Mouse (Mus musculus) kidney, adult 9 months (tissue): Measurements from ENCODE around the gene Spata31d1a.
"Not testable (repeated sequence)": the region's sequence is repeated elsewhere in the genome, so short reads cannot be mapped to it uniquely, and the experiment has no call there.

ENCODE experiments used
- DNase-seq: peaks from one replicate; pipeline ENCODE4 v3.0.0; 2022

Spata31d1a gene

DNA sequence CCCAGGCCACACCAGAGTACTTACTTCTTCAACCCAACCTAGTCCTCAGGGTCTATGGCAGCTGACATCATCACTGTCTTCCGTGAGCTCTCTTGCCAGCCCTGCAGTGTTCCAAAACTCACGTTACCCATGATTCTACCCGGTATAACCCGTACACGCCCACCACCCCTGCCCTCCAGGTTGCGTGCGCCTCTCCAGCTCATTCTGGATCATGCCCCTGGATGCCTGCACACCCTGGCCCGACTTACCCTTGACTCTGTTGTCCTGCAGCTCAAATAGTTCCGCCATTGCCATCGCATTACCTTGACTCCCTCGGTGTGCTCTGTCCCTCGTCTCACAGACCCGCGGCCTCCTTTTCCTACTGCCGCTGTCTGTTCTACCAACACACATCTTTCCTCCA lies at the start of gene Spata31d1a:
Spata31d1a (minus strand) TSS at position 101 of the 400 bp plus-strand sequence.
- DNase-seq = no peak

DNA sequence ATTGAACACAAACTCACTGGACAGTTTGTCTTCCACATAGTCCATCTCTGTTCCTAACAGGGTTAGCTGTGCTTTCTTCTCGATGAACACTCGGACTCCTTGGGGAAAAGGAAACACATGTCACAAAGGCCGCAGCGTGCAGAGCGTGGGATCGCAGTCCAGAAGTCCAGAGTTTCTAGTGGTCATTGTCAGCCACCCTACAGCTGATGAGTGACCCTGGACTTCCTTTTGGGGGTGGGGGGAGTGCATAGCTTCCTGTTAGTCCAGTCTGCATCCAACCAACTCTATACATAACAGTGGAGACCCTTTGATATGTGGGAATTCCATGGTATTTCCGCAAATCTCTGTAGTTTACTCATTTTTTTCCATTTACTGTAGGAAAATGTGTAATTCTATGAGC lies 46.8 kb upstream of the Spata31d1a start:
- DNase-seq = peak; percentile 21

DNA sequence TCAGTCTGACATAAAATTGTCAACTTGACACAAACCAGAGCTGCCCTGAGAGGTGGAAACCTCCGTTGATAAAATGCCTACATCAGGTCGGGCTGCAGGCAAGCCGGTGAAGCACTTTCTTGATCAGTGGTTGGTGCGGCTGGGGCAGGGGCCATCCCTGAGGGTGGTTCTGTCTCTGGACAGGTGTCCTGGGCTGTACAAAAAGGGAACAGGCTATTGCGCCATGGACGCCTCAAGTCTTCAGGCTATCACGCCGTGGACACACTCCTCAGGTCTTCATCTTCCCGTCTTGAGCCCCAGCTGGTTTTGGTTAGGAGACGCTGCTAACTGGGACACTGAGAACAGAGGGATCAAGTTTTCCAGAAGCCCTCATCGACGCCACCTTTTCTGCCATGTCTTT lies 40.2 kb upstream of the Spata31d1a start:
- DNase-seq = no peak

DNA sequence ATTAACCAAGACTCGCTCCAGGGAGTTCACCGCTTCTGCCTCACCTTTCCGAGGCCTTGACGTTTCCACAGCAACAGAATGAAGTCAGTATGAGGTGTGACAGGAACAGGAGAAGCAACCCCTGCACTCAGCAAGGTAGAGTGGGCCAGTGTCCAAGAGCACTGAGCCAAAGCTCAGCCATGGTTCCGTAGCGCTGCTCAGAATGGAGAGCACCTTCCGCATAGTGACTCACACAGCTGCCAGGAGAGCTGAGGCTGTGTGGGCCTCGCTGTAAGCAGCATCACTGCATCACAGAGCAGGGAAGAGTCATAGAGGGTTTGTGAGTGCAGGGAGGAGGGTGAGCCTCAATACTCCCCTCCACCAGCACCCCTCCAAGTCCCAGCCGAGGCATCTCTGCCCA lies 36.6 kb upstream of the Spata31d1a start, which contains the start of gene 1700014D04Rik:
1700014D04Rik (minus strand) TSS at position 42 of the 400 bp plus-strand sequence.
- DNase-seq = peak; percentile 34

DNA sequence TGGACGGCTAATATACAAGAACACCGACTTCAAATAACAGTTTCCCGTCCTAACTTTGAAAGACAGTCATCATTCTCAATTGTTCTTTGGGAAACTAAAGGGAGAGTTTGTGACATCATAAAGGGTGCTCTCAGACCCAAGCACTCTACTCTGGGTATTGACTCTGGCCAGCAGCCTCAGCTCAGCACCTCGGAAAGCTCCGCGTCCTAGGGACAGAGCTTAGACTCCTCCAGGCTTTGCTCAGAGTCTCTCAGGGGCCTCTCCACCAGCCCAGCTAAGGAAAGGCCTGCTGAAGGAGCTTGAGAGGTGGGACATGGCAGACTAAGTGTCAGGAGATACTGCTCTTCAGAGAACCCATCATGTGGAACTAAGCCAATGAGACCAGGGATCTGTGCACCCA lies 36.0 kb upstream of the Spata31d1a start:
- DNase-seq = no peak

DNA sequence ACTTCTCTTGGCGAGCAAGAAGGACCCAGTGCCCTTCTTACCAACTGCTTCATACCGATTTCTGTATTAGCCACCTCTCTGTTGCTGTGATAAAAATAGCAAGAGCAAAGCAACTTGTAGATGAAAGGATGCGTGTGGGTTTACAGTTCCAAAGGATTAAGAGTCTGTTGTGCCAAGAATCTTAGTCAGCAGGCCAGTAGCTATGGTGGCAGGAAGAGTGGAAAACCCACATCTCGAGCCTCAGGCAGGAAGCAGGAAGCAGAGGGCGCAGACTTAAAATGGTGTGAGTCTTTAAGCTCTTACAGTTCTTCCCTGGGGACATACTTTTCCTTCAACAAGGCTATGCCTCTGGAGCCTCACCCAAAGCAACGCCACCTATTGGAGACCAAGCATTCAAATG lies 35.3 kb upstream of the Spata31d1a start:
- DNase-seq = no peak

DNA sequence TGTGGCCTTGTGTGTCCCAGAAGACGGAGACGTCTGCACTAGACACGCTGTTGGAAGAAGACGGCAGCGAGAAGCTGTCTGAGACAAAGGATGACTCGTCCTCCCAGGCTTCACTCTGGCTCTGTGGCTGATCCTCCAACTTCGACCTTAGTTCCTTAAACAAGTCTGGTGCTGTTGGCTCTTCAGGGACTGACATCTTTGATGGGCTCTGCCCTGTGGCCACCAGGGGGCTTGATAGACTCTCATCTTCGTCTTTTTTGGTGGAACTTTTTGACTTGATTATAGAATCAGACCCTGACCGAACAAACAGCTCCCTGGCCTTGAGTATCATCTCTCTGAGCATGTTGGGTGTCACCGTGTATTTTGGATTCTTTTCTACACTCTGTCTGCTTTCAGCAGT lies 31.6 kb upstream of the Spata31d1a start:
- DNase-seq = no peak

DNA sequence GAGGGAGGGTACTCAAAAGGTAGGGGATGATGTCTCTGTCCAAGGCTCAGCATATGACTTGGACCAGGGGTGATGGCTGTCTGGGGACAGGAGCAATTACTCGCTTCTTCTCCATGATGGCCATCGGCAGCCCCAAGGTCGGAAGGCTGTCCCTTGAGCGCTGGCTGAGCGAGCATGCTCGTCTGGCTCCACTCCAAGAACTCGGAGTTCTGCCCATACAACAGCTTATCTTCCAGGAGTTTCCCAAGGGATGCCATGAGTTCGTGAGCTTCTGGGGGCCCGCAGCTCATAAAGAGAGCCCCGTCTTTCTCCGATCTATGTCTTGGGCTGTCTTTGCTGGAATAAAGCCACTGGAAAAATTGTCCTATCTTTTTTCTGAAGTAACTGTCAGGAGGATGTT lies 31.0 kb upstream of the Spata31d1a start:
- DNase-seq = no peak

DNA sequence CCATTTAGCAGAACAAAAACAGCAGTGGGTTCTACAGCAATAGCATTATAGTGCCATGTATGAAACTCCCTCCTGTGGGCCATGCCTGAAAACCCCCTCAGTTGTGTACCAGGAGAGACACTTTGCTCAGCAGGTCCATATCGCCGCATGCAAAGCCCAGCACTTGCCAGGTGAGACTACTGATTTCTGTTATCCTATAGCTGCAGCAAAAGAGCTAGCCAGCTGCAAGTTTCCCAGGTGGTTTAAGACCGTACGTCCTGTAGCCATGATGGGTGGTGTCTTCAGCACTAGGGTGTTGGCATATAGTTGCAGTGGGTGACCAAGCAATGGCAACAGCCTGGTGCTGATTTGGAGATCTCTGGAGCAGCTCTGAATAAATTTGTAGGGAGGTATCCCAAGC lies 29.3 kb upstream of the Spata31d1a start:
- DNase-seq = no peak

DNA sequence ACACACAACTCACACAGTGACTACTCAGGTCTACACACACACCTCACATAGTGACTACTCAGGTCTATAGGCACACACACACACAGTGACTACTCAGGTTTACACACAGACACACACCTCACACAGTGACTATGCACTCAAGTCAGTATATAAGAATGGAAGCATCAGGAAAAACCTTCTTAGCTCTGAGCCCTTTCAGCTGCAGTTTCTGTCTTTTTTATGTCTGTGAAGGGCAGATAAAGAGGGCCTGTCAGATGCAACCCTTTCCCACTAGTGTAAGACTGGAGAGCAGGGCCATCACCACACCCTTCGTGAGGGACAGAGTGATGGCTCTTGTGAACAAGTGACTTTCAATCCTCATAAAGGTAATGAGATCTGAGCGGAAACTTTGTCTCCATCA lies 28.3 kb upstream of the Spata31d1a start:
- DNase-seq = no peak

DNA sequence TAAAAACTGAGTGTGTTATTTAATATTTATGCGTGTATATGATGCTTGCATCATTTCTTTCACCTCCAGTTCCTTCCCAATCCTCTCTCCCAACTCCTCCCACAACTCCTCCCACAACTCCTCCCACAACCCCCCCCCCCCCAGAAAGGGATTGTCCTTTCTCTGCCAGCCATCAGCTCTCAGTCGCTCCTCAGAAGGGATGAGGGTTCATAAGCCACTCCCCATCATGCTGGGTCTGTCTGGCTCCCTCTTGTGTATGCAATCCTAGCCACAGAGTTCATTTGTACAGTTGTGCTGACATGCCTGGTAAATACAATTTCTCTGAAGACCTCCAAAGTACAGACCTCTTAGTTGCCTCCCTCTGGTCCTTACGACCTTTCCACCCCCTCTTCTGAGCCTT lies 25.1 kb upstream of the Spata31d1a start:
- DNase-seq = no peak

DNA sequence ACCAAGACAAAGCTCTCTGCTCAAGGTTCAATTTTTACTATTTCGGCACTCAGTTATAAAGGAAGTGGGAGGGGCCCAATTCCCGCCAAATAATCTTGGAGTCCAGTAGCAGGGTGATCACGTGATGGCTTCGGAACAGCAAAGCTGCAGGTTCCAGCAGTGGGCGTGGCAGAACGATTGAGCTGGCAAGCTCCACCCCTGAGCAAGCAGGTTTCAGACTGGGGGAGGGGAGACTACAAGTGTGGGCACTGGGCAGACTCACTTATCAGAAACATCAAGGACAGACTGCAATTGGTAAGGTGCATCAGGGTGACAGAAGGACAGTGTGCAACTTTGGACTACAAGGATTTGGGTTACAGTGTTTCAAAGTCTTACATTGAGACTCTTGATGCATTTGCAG lies 24.2 kb upstream of the Spata31d1a start:
- DNase-seq = peak; percentile 19

DNA sequence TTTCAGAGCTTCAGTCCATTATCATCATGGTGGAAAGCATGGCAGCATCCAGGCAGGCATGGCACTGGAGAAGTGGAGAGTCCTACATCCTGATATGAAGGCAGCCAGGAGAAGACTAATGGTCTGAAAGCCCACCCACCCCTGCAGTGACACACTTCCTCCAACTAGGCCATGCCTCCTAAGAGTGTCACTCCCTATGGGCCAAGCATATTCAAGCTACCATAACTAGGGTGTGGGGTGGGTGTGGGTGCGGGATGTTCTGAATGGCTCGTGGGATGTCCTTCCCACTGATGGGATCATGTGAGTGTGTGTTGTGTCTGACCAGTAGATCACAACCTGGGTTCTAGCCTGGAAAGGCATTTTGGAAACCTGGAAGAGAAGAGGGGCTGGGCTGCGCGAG lies 23.8 kb upstream of the Spata31d1a start:
- DNase-seq = no peak

DNA sequence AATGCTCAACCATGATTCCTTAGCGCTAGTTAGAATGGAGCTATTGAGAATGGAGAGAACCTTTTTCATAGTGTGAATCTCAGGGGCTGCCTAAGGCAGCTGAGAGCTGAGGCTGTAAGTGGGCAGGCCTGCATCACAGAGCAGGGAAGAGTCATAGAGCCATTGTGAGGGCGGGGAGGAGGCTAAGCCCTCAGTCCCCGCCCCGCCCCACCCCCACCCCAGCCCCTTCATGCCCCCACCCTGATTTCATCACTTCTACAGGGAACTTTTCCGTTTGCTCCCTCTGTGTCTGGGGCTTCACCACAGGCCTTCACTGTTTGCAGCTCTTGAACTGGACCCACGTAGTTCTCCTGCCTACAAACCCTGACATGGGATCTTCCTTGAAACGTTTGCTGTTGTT lies 21.5 kb upstream of the Spata31d1a start, which contains the start of gene Spata31d1d:
Spata31d1d (minus strand) TSS at position 101 of the 400 bp plus-strand sequence.
- no peak for DNase-seq

DNA sequence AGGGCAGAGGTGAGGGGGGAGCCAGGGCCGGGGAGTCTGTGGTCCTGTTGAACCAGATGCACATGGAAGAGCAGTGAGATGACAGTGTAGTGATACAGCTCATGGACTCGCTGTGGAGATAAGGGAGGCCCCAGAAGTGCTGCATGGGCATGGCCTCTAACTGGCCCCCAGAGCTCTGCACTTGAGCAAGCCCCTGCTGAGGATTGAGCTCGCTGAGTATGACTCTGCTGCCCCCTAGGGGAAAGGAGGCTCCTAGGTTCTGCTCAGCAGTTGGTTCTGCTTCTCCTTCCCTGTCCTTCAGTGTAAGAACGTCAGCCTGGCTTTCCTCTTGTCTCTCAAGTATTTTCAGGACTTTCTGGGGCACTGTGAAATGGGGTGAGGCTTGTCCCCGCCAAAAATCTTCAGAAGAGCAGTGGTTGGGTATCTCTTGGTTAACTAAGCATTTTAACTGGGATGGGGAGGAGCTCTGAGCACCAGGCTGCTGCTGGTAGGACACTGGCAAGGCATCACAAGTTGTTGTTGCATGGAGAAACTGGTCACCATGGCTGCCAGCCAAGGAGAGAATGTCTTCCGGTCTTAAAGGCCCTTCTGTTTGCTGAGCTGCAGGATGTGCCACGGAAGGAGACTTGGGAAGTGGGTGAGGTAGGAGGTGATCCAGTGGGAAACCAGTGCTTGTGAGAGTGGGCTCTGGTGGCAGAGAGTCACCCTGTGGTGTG lies 18.4 kb upstream of the Spata31d1a start:
- DNase-seq = peak; percentile 81

DNA sequence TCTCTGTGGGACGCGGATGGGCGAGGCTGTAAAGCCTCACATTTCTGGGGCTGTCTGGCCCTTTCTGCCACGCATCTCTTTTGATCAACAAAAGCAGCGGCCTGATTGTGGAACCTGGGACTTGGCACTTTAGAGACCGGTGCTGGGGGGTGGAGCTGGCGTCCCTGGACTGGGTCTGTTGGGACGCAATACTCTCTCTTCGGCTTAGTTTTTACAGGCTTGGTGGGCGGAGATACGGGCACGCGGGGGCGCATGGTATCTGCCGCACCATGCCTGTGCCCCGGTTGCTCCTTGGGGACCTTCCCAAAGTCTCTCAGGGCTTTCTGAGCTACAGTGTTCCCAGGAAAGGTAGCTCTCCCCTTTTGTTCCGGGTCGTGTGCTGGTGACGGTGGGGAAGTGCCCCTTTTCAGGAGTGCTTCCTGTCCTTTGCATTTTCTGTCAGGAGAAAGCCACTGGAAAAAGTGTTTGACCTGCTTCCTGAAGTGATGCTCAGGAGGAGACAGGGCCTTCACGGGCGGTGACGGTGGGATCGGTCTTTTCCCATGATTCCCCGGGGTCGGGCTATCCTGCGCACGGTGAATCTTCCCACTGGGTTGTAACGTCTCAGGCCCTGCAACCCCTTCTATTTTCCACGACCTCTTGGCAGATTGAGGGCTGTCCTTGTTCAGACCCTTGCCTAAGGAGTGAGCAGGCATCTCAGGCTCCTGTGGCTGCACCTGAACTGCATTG lies 16.2 kb upstream of the Spata31d1a start:
- DNase-seq = no peak

DNA sequence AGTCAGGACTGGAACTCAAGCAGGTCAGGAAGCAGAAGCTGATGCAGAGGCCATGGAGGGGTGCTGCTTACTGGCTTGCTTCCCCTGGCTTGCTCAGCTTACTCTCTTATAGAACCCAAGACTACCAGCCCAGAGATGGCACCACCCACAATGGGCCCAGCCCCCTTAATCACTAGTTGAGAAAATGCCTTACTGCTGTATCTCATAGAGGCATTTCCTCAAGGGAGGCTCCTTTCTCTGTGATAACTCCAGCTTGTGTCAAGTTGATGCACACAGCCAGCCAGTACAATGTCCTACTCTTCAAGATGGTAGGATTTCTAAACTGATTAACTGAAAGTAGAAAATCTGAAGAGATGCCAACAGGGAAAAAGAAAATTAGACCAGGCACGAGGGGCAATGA lies 12.0 kb upstream of the Spata31d1a start:
- not testable (repeated sequence) for DNase-seq

DNA sequence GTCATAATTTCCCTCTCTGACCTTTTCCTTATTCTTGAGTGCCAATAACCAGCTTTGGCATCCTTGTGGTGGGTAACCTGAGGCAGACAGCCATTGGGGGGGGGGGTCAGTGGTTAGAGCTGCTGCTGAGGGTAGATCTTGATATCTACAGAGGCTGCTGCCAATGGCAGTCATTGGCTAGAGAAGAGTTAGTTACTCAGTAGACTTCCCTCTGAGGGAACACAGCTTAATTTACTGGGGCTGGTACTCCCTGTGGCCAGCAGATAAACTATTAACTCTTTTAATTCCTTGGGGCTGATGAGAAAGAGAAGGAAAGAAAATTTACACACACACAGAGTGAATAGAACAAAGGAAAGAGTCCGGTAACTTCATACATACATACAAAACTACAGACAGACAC lies 9.3 kb upstream of the Spata31d1a start:
- no peak for DNase-seq

DNA sequence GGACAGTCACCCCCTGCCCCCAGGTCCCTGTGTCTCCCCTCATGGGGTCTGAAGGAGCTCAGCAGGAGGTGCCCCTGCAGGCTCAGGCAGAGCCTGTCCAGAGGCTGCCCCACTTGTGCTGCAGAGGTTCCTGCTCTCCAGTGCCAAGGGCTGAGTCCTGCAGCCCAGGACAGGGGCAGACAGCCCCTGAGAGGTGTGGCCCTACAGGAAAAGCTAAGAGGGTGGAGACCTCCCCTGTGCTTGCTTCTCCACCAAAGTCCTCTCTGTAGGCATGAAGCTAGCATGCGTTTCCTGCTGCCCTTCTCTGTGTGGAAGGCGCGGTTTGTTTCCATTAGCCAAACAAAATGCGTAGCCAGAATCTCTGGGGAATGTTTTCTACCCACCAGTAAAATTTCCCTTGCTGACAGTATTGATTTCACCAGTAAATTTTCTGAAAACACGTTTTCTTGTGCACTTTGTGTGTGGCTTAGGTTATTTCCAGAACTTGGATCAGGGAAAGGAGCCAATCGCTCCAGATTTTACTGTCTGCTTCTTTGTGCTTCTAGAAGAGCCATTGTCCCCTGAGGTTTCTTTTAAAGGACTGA lies 8.8 kb upstream of the Spata31d1a start:
- peak; percentile 24 for DNase-seq

DNA sequence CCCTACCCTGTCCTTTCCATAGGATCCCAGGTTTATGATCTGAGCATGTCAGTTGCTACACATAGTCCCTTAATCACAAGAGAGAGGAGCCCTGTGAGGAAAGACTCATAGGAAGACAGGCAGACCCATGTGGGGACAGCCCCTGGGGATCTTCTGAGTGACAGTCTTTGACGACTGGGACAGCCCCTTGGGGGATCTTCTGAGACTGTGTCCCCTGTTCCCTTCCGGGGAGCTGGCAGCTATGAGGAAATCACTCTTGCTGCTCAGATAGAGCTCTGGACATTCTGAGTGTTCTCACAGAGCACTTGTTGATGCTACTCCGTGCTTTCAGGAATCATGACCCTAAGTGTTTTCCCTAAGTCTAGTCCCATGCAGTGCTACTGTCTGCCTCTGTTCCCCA lies 3.6 kb upstream of the Spata31d1a start:
- DNase-seq = no peak

DNA sequence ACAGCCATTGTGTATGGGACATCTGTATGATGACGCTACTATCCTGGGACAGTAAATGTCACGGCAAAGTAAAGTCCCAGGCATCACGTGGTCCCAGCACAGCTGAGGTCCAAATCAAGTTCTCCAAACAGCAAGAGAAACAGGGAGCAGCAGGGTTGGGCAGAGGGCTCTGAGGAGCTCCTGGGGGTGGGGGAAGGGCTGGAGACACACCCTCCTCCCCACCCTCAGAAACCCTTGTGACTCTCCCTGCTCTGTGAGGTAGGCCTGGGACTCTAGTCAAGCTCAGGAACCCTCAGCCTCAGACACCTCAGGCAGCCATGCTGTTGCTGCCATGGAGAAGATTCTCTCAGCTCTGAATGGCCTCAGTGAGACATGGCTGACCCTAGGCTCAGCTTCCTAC lies 1.9 kb upstream of the Spata31d1a start, which contains the start of gene Spata31d1b:
Spata31d1b (plus strand) TSS at position 301 of the 400 bp plus-strand sequence.
- DNase-seq = not testable (repeated sequence)

DNA sequence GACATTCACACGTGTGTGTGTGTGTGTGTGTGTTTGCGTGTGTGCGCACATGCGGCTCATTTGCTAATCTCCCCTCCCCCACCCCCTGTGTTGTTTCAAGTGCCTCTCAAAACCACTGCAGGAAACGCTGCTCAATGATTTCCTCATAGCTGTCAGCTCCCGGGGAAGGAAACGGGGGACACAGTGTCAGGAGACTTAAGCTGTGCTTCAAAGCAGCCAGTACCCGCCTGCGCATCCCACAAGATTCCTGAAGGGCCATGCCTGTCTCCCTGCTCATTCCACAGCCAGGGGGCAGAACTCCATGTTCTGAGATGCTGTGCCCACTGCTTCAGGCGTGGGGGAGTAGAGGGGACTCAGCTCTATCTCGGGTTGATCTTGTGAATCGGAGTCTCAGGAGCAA lies 5.6 kb downstream of the Spata31d1a start:
- DNase-seq = peak; percentile 53

DNA sequence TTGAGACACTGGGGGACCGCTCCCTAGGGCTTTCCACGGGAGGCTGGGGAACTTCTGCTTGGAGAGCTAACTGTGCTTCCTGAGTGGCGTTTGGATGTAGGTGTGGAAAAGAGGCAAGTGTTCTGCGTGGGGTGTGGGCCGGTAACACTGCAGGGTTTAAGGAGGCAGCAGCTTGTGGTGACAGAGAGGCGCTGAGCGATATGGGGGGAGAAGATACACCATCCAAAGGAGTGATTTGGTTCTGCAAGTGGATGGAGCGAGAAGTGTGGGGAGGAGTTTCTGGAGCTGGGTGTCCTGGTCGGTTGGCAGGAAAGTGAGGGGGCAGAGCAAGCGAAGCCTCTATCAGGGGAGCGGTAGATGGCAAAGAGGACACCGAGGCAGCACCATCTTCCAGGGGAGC lies 6.6 kb downstream of the Spata31d1a start:
- DNase-seq = no peak

DNA sequence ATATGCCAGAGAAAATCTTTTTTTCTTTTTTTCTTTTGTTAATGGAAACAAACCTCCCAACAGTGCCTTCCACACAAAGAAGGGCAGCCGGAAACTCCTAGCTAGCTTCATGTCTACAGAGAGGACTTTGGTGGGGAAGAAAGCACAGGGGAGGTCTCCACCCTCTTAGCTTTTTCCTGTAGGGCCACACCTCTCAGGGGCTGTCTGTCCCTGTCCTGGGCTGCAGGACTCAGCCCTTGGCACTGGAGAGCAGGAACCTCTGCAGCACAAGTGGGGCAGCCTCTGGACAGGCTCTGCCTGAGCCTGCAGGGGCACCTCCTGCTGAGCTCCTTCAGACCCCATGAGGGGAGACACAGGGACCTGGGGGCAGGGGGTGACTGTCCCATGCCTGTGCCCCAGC lies 10.0 kb downstream of the Spata31d1a start:
- DNase-seq = not testable (repeated sequence)
